Mouse (Mus musculus): ENCODE data around the gene Yipf4. TPM values are rescaled to one million over a fixed set of nuclear protein-coding genes. Genes with fewer than 3 reads are reported as not detected.
A peak's percentile ranks its signal among the peaks of the same experiment; 100 is the strongest.

The Yipf4 gene
- polyA plus RNA-seq, 1 experiment: 30.4 TPM

GRCm38 (mm10) chr17:74526117-74526516 lies 36.8 kb downstream of the Yipf4 start:
- no peak overlapping the region for H3K27ac ChIP-seq (ENCODE audit: insufficient read depth, low read depth, low read length)
- 92% methylated on average over 2 of the region's 2 CpGs for WGBS
- H3K27me3 ChIP-seq (replicated peaks; ENCODE audit: control insufficient read depth, insufficient read depth, low read length): no peaks in the 10 kb centered on the region
- H3K4me1 ChIP-seq (ENCODE audit: control insufficient read depth, insufficient read depth, low read length): peaks cover 8% of the 10 kb centered on the region
- H3K36me3 ChIP-seq (ENCODE audit: control insufficient read depth, insufficient read depth, low read length): no peaks in the 10 kb centered on the region
- no peak overlapping the region for H3K4me3 ChIP-seq (ENCODE audit: insufficient read depth, low read depth, low read length)
- TF ChIP-seq POLR2A (IDR thresholded peaks at IDR 0.05; ENCODE audit: low read depth, low read length) (no peak), CTCF (conservative IDR thresholded peaks at IDR 0.05; ENCODE audit: insufficient read depth, insufficient read length, low read depth, low read length) (no peak)
- DNase-seq: no peak

DNA sequence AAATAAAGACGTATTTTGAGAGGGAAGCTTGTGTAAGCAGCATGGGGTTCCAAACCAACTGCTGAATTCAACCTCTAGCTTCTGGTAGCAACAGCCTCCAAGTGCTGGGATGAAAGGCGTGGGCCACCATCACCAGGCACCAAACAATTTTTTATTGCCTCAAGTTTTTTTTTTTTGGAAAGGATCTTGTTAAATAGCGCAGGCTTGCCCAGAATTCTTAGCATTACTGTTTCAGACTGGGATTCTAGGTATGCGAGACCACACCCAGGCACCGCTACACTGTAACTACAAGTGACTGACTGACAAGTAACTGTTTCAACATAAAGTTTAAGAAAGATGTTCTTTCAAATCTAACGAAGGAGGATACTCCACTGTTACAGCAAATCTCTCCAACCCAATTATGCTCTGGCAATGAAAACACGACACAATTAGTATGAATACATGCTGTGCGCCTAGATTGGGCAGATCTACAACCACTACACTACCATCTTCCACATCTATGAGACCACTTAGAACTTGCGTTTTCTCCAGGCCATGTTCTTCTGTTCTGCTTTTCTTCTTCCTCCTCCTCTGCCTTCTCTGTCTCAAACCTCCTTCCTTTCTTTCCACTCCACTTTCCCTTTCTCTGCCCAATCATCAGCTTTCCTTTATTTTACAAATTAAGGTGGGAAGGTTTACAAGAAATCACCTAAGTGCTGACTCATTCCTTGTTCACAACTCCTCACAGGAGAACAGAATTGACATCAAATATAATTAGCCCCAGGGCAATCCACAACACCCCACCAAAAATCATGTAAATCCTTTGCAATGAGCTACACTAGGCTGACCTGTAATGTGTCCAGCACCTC lies 37.7 kb downstream of the Yipf4 start:
- no peak for TF ChIP-seq POLR2A (IDR thresholded peaks at IDR 0.05; ENCODE audit: low read depth, low read length)
- no peak for TF ChIP-seq CTCF (conservative IDR thresholded peaks at IDR 0.05; ENCODE audit: insufficient read depth, insufficient read length, low read depth, low read length)
- no peaks in the 10 kb centered on the region for H3K27me3 ChIP-seq (replicated peaks; ENCODE audit: control insufficient read depth, insufficient read depth, low read length)
- H3K27ac ChIP-seq (ENCODE audit: insufficient read depth, low read depth, low read length): peak overlapping the region; percentile 88
- 86% methylated on average over 9 of the region's 9 CpGs for WGBS
- H3K4me1 ChIP-seq (ENCODE audit: control insufficient read depth, insufficient read depth, low read length): peaks cover 8% of the 10 kb centered on the region
- no peaks in the 10 kb centered on the region for H3K36me3 ChIP-seq (ENCODE audit: control insufficient read depth, insufficient read depth, low read length)
- no peak for DNase-seq
- no peak overlapping the region for H3K4me3 ChIP-seq (ENCODE audit: insufficient read depth, low read depth, low read length)

GRCm38 (mm10) chr17:74527729-74528607 lies 38.7 kb downstream of the Yipf4 start, which contains the start of gene Birc6:
TSS of gene Birc6 (plus strand) at chr17:74528295.
- Histone ChIP-seq H3K27me3 (replicated peaks; ENCODE audit: control insufficient read depth, insufficient read depth, low read length) (no peaks in the 10 kb centered on the region), H3K4me3 (ENCODE audit: insufficient read depth, low read depth, low read length) (peak within 1 kb of the TSS; percentile 96), H3K36me3 (ENCODE audit: control insufficient read depth, insufficient read depth, low read length) (no peaks in the 10 kb centered on the region), H3K27ac (ENCODE audit: insufficient read depth, low read depth, low read length) (peak within 1 kb of the TSS; percentile 88), H3K4me1 (ENCODE audit: control insufficient read depth, insufficient read depth, low read length) (peaks cover 8% of the 10 kb centered on the region)
- peak; percentile 100 for DNase-seq
- WGBS: under 1% methylated on average over 71 of the region's 71 CpGs
- TF ChIP-seq POLR2A (IDR thresholded peaks at IDR 0.05; ENCODE audit: low read depth, low read length): peak; percentile 85
- no peak for TF ChIP-seq CTCF (conservative IDR thresholded peaks at IDR 0.05; ENCODE audit: insufficient read depth, insufficient read length, low read depth, low read length)

DNA sequence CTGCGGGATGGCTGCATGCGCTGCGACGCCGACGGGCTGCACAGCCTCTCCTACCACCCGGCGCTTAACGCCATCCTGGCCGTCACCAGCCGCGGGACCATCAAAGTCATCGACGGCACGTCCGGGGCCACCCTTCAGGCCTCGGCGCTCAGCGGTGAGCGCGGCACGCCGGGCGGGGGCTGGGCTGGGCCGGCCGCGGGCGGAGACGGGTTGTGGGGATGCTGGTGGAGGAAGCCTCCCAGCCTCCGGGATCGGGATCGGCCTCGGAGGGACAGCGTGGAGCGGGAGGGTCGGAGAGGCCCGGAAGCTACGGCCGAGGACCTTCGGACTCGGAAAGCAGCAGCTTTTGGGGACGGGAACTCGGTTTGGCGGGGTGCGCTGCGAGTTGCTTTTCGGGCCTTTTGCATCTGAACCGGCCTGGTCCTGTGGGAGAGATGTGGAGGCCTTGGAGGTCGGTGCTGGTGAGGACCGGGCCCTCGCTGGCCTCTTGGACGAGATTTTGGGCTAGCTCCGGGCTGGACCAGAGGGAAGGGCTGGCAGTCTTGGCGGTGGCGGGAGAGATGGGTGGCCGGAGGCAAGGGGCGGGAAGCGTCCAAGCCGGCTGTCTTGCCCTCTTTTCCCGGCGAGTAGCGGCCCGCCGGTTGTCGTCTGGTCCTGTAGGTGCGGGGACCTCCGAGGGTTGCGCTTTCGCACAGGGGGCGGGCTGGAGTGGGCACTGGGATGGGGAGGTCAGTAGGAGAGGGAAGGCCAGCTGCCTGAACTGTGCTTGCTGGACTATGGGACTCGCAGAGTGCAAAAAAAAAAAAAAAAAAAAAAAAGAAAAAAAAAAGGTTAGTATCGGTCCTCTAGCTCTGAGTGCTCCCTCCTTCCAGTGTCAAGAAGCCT lies 39.6 kb downstream of the Yipf4 start:
- Histone ChIP-seq H3K27ac (ENCODE audit: insufficient read depth, low read depth, low read length) (peak overlapping the region; percentile 80), H3K4me1 (ENCODE audit: control insufficient read depth, insufficient read depth, low read length) (peaks cover 8% of the 10 kb centered on the region), H3K36me3 (ENCODE audit: control insufficient read depth, insufficient read depth, low read length) (no peaks in the 10 kb centered on the region), H3K27me3 (replicated peaks; ENCODE audit: control insufficient read depth, insufficient read depth, low read length) (no peaks in the 10 kb centered on the region), H3K4me3 (ENCODE audit: insufficient read depth, low read depth, low read length) (peak overlapping the region; percentile 96)
- no peak for DNase-seq
- WGBS: under 1% methylated on average over 72 of the region's 72 CpGs
- TF ChIP-seq POLR2A (IDR thresholded peaks at IDR 0.05; ENCODE audit: low read depth, low read length) (no peak), CTCF (conservative IDR thresholded peaks at IDR 0.05; ENCODE audit: insufficient read depth, insufficient read length, low read depth, low read length) (no peak)

DNA sequence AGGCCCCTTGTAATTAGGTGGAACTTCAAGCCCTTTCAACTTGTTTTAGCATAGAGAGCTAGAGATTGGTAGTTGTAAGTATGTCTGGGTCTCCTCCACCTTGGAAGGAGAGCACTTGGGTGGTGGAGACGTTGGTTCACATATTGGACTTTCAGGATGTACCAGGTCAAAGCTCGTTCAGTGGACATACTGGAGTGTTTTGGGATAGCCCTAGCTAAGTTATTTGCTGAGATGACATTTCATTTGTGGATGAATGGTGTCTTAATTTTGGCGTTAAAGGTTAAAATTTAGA lies 40.2 kb downstream of the Yipf4 start:
- TF ChIP-seq POLR2A (IDR thresholded peaks at IDR 0.05; ENCODE audit: low read depth, low read length) (no peak), CTCF (conservative IDR thresholded peaks at IDR 0.05; ENCODE audit: insufficient read depth, insufficient read length, low read depth, low read length) (no peak)
- Histone ChIP-seq H3K4me3 (ENCODE audit: insufficient read depth, low read depth, low read length) (peak overlapping the region; percentile 96), H3K27me3 (replicated peaks; ENCODE audit: control insufficient read depth, insufficient read depth, low read length) (no peaks in the 10 kb centered on the region), H3K36me3 (ENCODE audit: control insufficient read depth, insufficient read depth, low read length) (no peaks in the 10 kb centered on the region), H3K27ac (ENCODE audit: insufficient read depth, low read depth, low read length) (peak overlapping the region; percentile 52; the same call in 1 of the 2 replicates), H3K4me1 (ENCODE audit: control insufficient read depth, insufficient read depth, low read length) (peaks cover 8% of the 10 kb centered on the region)
- peak; percentile 45 for DNase-seq
- WGBS: 3% methylated on average over 3 of the region's 3 CpGs

- H3K36me3 ChIP-seq (ENCODE audit: control insufficient read depth, insufficient read depth, low read length): no peaks in the 10 kb centered on the region
- no peak for DNase-seq
- H3K4me3 ChIP-seq (ENCODE audit: insufficient read depth, low read depth, low read length): no peak overlapping the region
- H3K27ac ChIP-seq (ENCODE audit: insufficient read depth, low read depth, low read length): no peak overlapping the region
- WGBS: 95% methylated on average over 4 of the region's 4 CpGs
- TF ChIP-seq POLR2A (IDR thresholded peaks at IDR 0.05; ENCODE audit: low read depth, low read length) (no peak), CTCF (conservative IDR thresholded peaks at IDR 0.05; ENCODE audit: insufficient read depth, insufficient read length, low read depth, low read length) (no peak)
- peaks cover 10% of the 10 kb centered on the region; the same call in 1 of the 2 replicates for H3K4me1 ChIP-seq (ENCODE audit: control insufficient read depth, insufficient read depth, low read length)
- no peaks in the 10 kb centered on the region for H3K27me3 ChIP-seq (replicated peaks; ENCODE audit: control insufficient read depth, insufficient read depth, low read length)
Measured at GRCm38 (mm10) chr17:74534971-74535370, 45.7 kb downstream of the Yipf4 start.

Measured in kidney, adult 2 months (tissue).